Mouse (Mus musculus) A20 (cell line): ENCODE measurements at regions not wholly inside any gene's neighbourhood (a gene's known extent, or its start where the extent isn't known, plus 50 kb on each side); places are given as distances from the start of the nearest gene placed in this dataset.

Experiments used
- DNase-seq: peaks from one replicate; pipeline ENCODE4 v3.0.0-alpha.2; 2011; ENCODE audit warnings: low read depth, low spot score

GRCm38 (mm10) chr10:98041766-98042165 lies 315.2 kb upstream of the C030005K15Rik start:
- DNase-seq, result no peak

DNA sequence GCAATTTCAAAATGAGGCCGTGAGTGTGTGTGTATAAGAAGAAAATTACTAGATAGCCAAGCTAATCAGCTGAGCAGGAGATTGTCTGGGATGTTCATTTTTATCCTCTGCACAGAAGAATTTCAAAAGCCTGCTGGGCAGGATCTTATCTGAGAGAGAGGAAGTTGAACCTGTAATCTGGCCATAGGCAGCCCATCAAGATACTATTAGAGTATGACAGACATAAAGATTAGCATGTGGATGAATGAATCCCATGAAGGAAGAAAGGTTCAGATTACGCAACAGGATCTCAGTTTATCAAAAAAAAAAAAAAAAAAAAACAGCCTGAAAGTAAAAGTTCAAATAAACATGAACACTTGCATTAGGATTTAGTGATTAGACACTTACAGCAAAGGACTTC lies 317.3 kb upstream of the C030005K15Rik start:
- no peak for DNase-seq

DNA sequence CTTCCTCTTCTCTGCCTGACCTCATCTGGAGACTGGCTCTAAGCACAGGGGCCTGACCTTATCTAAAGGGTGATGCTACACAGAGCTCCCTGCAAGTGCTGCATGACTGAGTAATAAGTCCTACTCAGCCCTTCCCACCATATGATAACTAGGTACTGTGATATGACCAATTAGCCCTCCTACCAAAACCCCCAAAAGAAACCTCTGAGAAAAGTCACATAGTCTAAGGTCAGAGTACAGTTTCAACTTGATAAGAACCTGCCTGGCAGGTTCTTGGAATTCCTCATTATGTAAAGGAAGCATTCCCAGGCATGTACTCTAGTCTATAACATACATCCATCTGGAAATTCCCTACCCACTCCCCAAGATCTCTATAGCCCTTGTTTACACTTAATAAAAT lies 318.0 kb upstream of the C030005K15Rik start:
- DNase-seq, result no peak

DNA sequence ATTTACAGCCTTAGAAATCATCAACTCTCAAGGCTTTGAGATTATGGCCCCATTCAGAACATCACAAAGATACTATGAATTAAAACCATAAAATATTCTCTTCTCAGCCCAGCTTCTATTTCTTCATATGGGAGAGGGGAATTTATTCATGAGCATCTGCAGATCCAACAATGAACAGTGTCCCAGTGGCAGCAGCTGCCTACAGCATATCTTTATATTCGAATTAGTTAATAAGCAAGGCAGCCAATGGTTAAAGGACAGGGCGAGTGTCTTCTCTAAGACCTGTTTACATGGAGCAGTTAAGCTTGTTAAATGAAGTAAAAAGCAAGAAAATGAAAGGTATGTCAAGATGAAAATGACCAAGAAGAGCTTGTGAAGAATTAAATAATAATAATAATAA lies 346.9 kb upstream of the C030005K15Rik start:
- no peak for DNase-seq

DNA sequence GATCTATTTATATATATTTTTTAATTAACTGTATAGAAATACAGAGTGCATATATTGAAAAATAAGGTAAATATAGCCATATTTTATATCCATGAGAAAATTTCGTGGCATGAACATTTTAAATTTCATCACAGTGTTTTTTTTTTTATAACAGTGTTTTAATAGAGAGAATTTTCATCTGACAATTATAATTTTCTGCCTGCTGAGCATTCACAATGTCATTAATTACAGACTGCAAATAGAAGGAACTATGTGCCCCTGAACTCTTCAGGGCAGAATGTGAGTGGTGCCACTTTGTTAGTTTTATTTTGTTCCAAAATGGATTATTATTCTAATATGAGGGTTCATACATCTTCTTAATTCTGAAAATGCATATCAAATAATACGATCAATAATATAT lies 358.3 kb upstream of the C030005K15Rik start:
- no peak for DNase-seq

GRCm38 (mm10) chr10:98116296-98116695 lies 389.7 kb upstream of the C030005K15Rik start:
- DNase-seq, result no peak

DNA sequence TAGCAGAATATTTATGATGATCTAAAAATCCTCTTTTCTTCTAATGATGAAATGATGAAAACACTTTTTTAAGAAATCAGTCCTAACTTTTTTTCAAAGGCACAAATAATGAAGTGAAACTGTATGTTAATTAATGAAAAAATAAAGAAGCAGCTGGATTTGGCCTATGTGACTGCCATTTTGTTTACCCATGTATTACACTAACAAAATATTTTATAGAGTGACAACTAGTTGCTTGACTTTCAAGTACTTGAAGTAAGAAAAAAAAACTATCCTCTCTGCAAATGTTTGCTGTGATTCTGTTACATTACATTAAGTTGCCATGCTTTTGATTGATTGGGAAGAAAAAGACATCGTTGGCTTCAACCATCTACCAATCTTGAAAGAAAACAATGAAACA lies 399.2 kb upstream of the C030005K15Rik start:
- no peak for DNase-seq

DNA sequence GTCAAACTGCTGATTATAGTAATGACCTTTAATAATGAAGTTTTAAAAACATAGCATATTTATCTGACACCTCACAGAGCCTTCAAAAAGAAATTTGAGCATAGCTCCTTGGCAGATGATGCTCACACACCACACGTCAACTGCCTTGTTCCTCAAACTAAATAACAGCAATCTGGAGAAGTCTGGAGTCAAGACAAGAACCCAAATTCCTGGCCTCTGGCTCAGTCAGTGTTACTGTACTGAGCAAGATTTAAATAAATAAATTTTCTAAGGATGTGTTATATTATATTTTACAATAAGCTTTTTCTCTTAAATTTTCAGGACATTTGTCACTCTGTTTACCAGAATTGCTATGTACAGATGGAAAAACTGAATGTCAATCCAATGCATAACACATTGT lies 408.5 kb upstream of the C030005K15Rik start:
- no peak for DNase-seq

DNA sequence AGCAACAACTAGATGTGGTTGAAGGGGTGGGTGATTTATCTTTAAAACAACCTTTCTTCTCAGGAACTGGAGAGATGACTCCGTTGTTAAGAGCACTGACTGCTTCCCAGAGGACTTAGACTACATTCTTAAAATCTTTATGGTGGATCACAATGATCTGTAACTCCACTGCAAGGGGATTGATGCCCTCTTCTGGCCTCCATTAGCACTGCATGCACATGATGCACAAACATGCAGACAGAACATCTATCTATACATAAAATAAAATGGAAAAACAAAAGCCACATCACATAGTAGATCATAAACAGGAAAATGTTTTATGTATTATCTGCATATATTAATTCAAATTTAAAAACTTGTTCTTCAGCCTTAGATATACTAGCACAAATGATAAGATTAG lies 419.2 kb upstream of the C030005K15Rik start:
- DNase-seq, result peak; percentile 35

- DNase-seq, result no peak
Measured at GRCm38 (mm10) chr10:98146998-98147863, 420.7 kb upstream of the C030005K15Rik start.

DNA sequence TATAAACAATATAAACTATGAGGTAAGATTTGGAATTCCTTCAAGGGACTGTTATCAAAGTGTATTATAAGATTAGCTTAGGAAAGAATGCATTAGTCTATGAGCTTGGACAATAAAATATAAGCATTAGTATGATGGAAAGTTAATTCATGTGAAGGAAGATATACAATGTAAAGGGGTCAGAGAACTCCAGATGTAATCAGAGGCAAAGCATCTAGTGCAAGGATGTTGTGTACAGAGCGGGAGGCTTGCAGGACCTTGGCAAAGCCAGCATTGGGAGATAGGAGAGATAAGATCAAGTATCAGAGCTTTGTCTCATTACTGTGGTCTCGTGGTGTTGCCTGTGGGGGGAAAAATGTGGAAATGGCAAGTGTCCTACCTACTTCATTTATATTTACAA lies 429.4 kb upstream of the C030005K15Rik start:
- no peak for DNase-seq

DNA sequence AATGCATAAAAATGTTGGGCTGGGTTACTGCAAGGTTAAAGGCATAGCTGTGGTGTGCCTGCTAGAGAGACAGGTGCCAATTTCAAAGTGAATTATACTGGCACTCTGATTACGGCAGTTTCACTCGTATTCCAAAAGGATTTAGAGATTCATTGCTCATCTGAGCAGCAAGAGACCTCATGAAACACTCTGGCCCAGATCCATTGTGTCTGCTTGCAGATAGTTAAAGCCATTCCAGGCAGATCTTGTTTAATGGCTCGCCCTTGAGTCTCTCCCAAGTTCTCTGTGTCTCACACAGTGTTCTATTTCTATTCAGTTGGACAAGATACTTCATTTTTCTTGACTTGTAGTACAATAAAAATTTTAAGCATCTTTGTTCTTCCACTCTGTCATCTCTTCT lies 459.1 kb upstream of the C030005K15Rik start:
- DNase-seq, result no peak

- DNase-seq, result no peak
Measured at GRCm38 (mm10) chr10:98196852-98197251, 470.3 kb upstream of the C030005K15Rik start.

DNA sequence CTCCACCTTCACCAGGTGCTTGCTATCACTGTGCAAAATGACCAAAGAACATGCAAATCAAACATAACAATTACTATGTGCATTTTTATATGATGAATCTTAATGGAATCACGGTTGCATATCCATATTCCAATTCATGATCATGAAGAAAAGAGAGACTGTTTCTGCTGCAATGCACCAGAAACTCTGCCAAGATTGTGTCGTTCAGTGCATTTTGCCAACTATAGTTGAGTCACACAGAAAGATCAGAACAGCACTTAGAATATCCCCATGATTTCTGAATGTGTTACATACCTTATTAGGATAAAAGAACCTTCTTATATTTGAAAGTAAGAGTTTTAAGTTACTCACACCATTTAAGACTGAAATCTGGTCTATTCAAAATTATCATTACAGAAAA lies 483.7 kb upstream of the C030005K15Rik start:
- DNase-seq, result no peak

- DNase-seq, result no peak
Measured at GRCm38 (mm10) chr10:98212876-98213587, 486.5 kb upstream of the C030005K15Rik start.

GRCm38 (mm10) chr10:98231017-98231416 lies 504.5 kb upstream of the C030005K15Rik start:
- DNase-seq, result no peak

GRCm38 (mm10) chr10:98231705-98232235 lies 505.2 kb upstream of the C030005K15Rik start:
- no peak for DNase-seq

- no peak for DNase-seq
Measured at GRCm38 (mm10) chr10:98248311-98248710, 521.8 kb upstream of the C030005K15Rik start.

- no peak for DNase-seq
Measured at GRCm38 (mm10) chr10:98257980-98258707, 531.6 kb upstream of the C030005K15Rik start.

GRCm38 (mm10) chr10:98259283-98259682 lies 532.7 kb upstream of the C030005K15Rik start:
- DNase-seq, result no peak

DNA sequence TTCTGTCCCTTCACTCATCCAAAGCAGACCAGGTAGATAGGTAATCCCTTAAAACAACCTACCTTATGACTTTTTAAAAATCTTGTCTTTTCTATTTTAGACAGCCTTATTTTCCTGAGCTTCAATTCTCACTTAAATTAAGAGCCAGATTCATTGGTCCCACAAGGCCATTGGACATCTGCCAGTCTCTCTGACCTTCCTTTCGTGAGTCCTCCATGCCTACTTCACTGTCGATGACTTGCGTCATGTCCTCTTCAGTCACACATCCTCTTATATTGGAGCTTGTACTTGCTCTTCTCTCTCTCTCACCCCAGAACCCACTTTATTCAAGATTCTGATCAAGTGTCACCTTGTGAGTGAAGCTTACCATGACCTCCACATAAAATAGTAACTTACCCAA lies 542.0 kb upstream of the C030005K15Rik start:
- DNase-seq, result no peak

- no peak for DNase-seq
Measured at GRCm38 (mm10) chr10:98291617-98292016, 565.1 kb upstream of the C030005K15Rik start.
